Mouse (Mus musculus) CH12.LX (cell line): ENCODE measurements at regions not wholly inside any gene's neighbourhood (a gene's known extent, or its start where the extent isn't known, plus 50 kb on each side); places are given as distances from the start of the nearest gene placed in this dataset.

Source experiments
- CHD2 ChIP-seq: IDR thresholded peaks from 2 replicates; pipeline ENCODE4 v1.6.1; 2011; ENCODE audit warnings: low read length, improper control_type of control experiment
- CTCF ChIP-seq, 2 experiments: IDR thresholded peaks in 1 of 2; conservative IDR thresholded peaks in 1 of 2; 2 replicates each; pipeline ENCODE4 v1.5.1; 2011 to 2012; ENCODE audit warnings: low read depth in 2 of 2, low read length in 2 of 2, improper control_type of control experiment in 1 of 2, inconsistent platforms in 1 of 2, mild to moderate bottlenecking in 1 of 2, moderate library complexity in 1 of 2
- E2F4 ChIP-seq: IDR thresholded peaks from 2 replicates; pipeline ENCODE4 v1.6.1; 2011; ENCODE audit warnings: low read depth, low read length, improper control_type of control experiment; ENCODE audit not compliant: insufficient replicate concordance
- NRF1 ChIP-seq: IDR thresholded peaks from 2 replicates; pipeline ENCODE4 v1.6.1; 2014; ENCODE audit warnings: low read depth, mild to moderate bottlenecking, inconsistent platforms, low read length, improper control_type of control experiment, moderate library complexity
- RCOR1 ChIP-seq: conservative IDR thresholded peaks from 2 replicates; pipeline ENCODE4 v1.6.1; 2012; ENCODE audit warnings: low read depth, mild to moderate bottlenecking, inconsistent platforms, low read length, improper control_type of control experiment
- SIN3A ChIP-seq: IDR thresholded peaks from 2 replicates; pipeline ENCODE4 v1.6.1; 2012; ENCODE audit warnings: low read length, improper control_type of control experiment, inconsistent platforms
- USF1 ChIP-seq: IDR thresholded peaks from 2 replicates; pipeline ENCODE4 v1.6.1; 2014; ENCODE audit warnings: low read depth, mild to moderate bottlenecking, inconsistent platforms, low read length, improper control_type of control experiment
- ZKSCAN1 ChIP-seq: IDR thresholded peaks from 2 replicates; pipeline ENCODE4 v1.6.1; 2012; ENCODE audit warnings: low read depth, inconsistent platforms, low read length, improper control_type of control experiment, borderline replicate concordance
- ZMIZ1 ChIP-seq: IDR thresholded peaks from 2 replicates; pipeline ENCODE4 v1.6.1; 2012; ENCODE audit warnings: low read depth, mild to moderate bottlenecking, inconsistent platforms, low read length, improper control_type of control experiment

DNA sequence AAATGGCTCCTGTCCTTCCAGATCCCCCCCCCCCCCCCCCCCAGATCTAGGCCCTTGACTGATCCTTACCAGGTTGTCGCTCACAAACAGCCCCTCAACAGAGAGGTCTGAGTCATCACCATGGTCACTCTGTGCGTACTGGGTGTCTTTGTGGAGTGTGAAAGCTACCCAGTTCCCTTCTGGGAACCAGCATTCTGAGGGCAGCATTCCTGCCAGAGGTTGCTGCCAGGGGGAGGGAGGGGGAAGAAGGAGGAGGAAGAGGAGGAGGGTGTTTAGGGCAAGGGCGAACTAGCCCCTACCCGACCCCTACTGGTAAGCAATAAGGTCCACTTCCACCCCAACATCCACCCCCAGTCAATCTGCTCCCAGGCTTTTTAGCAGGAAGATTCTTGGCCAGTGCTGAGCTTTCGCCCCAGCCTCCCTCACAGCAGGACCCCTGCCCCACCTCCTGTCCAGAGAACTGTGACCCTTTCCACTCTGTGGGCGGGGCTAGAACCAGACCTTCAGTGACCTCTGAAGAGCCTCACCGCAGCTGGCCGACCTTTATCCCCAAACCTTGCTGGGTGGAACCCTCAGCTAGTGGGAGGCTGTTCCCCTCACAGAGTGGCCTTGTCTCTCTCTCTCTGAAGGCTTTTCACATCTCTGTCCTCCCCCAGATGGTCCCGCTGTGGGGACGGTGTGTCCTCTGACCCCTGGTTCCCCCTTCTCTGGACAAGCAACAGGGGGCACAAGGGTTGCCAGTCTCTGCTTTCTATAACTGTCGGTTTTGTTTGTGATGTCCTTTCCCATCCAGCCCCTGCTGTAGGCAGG, 202.2 kb upstream of the Sfswap start:
- no peak for TF ChIP-seq NRF1
- TF ChIP-seq CTCF (conservative IDR thresholded peaks at IDR 0.05 in 1 of 2, IDR thresholded peaks at IDR 0.05 in 1 of 2; ENCODE audit: low read depth in 2 of 2, low read length in 2 of 2), result no peak
- TF ChIP-seq SIN3A, result no peak
- TF ChIP-seq RCOR1, result no peak
- TF ChIP-seq E2F4, result no peak
- no peak for TF ChIP-seq USF1
- TF ChIP-seq CHD2, result no peak
- no peak for TF ChIP-seq ZKSCAN1
- no peak for TF ChIP-seq ZMIZ1
